Mouse (Mus musculus): ENCODE measurements around the gene 4931406P16Rik. TPM values are rescaled to one million over a fixed set of nuclear protein-coding genes. Genes with fewer than 3 reads are reported as not detected.
A peak's percentile ranks its signal among the peaks of the same experiment; 100 is the strongest.

Gene 4931406P16Rik
- polyA plus RNA-seq, 1 experiment from 2014 or later: 45.7 TPM

DNA sequence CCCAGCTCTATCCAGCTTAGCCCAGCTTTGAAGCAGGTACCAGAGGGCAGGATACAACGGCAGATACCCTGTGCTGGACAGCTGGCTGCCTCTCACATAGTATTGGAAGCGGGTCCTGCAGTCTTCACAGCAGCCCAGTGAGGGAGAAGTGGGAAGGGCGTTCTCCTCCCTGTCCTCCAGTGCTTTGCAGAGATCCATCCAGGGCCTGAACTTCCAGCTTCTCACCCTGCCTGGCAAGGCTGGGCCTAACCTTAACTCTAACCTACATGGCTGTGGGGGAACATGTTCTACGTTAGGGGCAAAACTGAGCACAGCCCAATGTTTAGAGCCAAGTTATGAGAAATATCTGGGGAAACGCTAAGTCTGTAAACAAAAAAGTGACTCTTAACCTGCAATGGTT is 7.8 kb upstream of the 4931406P16Rik start:
- 84% methylated on average over 5 of the region's 5 CpGs for WGBS
- no peak overlapping the region for H3K4me3 ChIP-seq (ENCODE audit: low read length)
- H3K27me3 ChIP-seq (ENCODE audit: control insufficient read depth, insufficient read depth, low read length): no peaks in the 10 kb centered on the region
- H3K9me3 ChIP-seq (ENCODE audit: control insufficient read depth, low read length): no peaks in the 10 kb centered on the region
- H3K9ac ChIP-seq (ENCODE audit: low read depth, low read length): no peak overlapping the region
- H3K36me3 ChIP-seq (ENCODE audit: control insufficient read depth, insufficient read depth, low read length): no peaks in the 10 kb centered on the region
- no peak overlapping the region for H3K27ac ChIP-seq (ENCODE audit: low read depth, low read length)
- no peak for ATAC-seq (ENCODE audit: low FRiP score, low TSS enrichment)
- H3K4me2 ChIP-seq (replicated peaks; ENCODE audit: low read depth, low read length): no peak overlapping the region
- H3K4me1 ChIP-seq (ENCODE audit: control insufficient read depth, insufficient read depth, low read length): no peaks in the 10 kb centered on the region

DNA sequence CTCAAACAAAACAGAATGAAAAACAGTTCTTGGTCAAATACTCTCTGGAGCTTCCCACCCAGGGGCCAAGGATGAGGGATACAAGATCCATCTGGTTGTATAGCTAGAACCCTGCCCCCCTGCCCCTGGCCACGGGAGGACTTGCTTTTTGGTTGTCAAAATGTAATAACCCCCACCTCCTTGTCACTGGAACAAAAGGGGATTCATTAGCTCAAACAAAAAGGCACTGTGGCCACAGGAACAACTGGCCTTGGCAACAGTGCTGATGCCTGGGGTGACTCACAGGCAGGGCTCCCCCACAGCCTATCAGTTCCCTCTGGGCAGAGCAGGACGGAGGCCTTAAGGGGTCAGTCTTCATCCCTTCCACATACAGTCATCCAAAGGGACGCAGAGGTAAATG is 6.6 kb upstream of the 4931406P16Rik start:
- Histone ChIP-seq H3K9ac (ENCODE audit: low read depth, low read length) (no peak overlapping the region), H3K27me3 (ENCODE audit: control insufficient read depth, insufficient read depth, low read length) (no peaks in the 10 kb centered on the region), H3K4me3 (ENCODE audit: low read length) (no peak overlapping the region), H3K27ac (ENCODE audit: low read depth, low read length) (0 out of 2 replicates have a peak overlapping the region, but pooled peaks have one; percentile 51), H3K4me2 (replicated peaks; ENCODE audit: low read depth, low read length) (no peak overlapping the region), H3K9me3 (ENCODE audit: control insufficient read depth, low read length) (no peaks in the 10 kb centered on the region), H3K4me1 (ENCODE audit: control insufficient read depth, insufficient read depth, low read length) (no peaks in the 10 kb centered on the region), H3K36me3 (ENCODE audit: control insufficient read depth, insufficient read depth, low read length) (no peaks in the 10 kb centered on the region)
- 38% methylated on average over 3 of the region's 3 CpGs for WGBS
- no peak; the same call in 1 of the 2 replicates for ATAC-seq (ENCODE audit: low FRiP score, low TSS enrichment)

DNA sequence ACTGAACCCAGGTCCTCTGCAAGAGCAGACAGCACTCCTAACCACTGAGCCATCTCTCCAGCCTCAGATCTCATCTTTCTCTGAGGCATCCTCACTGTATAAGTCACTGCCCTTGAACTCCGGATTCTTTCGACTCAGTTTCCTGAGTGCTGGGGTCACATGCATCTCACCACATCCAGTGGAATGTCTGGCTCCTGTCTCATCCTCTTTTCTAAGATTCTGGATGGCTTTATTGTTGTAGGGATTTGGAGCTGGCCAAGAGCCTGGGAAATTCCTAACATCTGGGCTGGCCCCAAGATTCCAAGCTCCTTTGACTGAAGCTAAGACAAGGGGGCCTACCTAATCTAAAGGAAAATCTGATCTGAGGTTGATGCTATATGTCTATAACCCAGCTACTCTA is 5.8 kb upstream of the 4931406P16Rik start:
- WGBS: 87% methylated on average over 2 of the region's 2 CpGs
- no peaks in the 10 kb centered on the region for H3K4me1 ChIP-seq (ENCODE audit: control insufficient read depth, insufficient read depth, low read length)
- H3K27ac ChIP-seq (ENCODE audit: low read depth, low read length): no peak overlapping the region; the same call in 1 of the 2 replicates
- no peaks in the 10 kb centered on the region for H3K36me3 ChIP-seq (ENCODE audit: control insufficient read depth, insufficient read depth, low read length)
- ATAC-seq (ENCODE audit: low FRiP score, low TSS enrichment): no peak
- no peak overlapping the region for H3K4me3 ChIP-seq (ENCODE audit: low read length)
- H3K27me3 ChIP-seq (ENCODE audit: control insufficient read depth, insufficient read depth, low read length): no peaks in the 10 kb centered on the region
- H3K4me2 ChIP-seq (replicated peaks; ENCODE audit: low read depth, low read length): no peak overlapping the region
- no peak overlapping the region for H3K9ac ChIP-seq (ENCODE audit: low read depth, low read length)
- H3K9me3 ChIP-seq (ENCODE audit: control insufficient read depth, low read length): no peaks in the 10 kb centered on the region

DNA sequence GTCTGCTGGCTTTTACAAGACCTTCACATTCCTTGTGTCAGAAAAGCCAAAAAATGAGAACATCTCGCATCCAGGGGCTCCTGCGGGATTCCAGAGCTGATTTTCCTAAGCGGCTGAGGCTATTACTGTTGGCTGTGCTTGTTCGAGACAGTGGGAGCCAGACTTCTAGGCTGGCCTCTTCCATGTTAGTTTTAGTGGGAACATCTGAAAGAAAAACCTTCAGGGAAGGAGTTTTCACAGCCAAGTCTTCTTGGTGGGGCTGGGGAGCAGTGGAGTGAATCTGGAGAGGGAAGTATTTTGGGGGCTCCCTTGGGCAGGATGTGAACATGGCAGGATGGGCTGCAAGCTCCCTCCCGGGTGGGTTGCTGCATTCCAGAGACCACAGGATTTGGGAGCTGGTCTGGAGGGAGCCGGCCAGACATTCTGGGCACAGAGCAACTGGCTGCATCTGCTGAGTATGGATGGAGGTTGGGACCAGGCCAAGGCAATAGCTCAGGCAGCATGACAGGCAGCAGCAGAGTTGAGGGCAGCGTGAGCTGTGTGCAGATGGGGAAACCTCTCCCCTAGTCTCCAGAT is 4.6 kb upstream of the 4931406P16Rik start:
- no peaks in the 10 kb centered on the region for H3K4me1 ChIP-seq (ENCODE audit: control insufficient read depth, insufficient read depth, low read length)
- no peaks in the 10 kb centered on the region for H3K27me3 ChIP-seq (ENCODE audit: control insufficient read depth, insufficient read depth, low read length)
- H3K9ac ChIP-seq (ENCODE audit: low read depth, low read length): no peak overlapping the region
- H3K9me3 ChIP-seq (ENCODE audit: control insufficient read depth, low read length): no peaks in the 10 kb centered on the region
- no peak for ATAC-seq (ENCODE audit: low FRiP score, low TSS enrichment)
- no peaks in the 10 kb centered on the region for H3K36me3 ChIP-seq (ENCODE audit: control insufficient read depth, insufficient read depth, low read length)
- H3K27ac ChIP-seq (ENCODE audit: low read depth, low read length): peak overlapping the region; percentile 71; the same call in 1 of the 2 replicates
- 64% methylated on average over 7 of the region's 7 CpGs for WGBS
- H3K4me2 ChIP-seq (replicated peaks; ENCODE audit: low read depth, low read length): no peak overlapping the region
- H3K4me3 ChIP-seq (ENCODE audit: low read length): no peak overlapping the region

DNA sequence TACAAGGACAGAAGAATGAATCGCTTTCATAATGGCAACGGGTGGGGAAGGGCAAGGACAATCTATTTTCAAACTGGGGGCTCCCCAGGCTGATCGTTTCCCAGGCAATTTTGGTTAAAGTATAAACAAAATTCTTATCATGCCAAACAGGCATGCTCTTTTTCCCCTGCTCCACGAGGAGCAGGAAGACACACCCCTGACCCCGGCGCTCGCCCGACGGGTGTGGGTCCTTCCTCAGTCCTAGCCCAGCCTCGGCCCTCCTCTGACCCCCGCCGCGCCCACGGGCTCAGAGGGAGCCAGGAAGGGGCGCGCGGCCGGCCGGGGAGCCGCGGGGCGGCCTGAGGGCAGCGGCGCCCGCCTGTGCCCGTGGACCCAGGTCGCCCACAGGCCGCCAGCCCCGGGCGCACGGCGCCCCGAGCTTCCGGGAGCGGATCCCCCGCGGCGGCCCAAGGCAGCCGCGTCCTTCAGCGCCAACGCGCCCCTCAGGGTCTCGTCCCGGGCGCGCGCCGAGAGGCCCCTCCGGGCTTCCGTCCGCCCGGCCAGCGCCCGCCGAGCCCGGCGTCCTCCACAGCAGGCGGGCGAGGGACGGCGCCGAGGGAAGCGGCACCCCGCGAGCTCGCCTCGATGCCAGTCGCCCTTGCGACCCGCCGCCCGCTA is 437 bp downstream of the 4931406P16Rik start:
- Histone ChIP-seq H3K36me3 (ENCODE audit: control insufficient read depth, insufficient read depth, low read length) (no peaks in the 10 kb centered on the region), H3K27ac (ENCODE audit: low read depth, low read length) (peak overlapping the region; percentile 85), H3K4me3 (ENCODE audit: low read length) (peak overlapping the region; percentile 92), H3K9ac (ENCODE audit: low read depth, low read length) (peak overlapping the region; percentile 94), H3K9me3 (ENCODE audit: control insufficient read depth, low read length) (no peaks in the 10 kb centered on the region), H3K4me2 (replicated peaks; ENCODE audit: low read depth, low read length) (peak overlapping the region; percentile 65), H3K4me1 (ENCODE audit: control insufficient read depth, insufficient read depth, low read length) (no peaks in the 10 kb centered on the region), H3K27me3 (ENCODE audit: control insufficient read depth, insufficient read depth, low read length) (no peaks in the 10 kb centered on the region)
- peak; percentile 86 for ATAC-seq (ENCODE audit: low FRiP score, low TSS enrichment)
- 0% methylated on average over 28 of the region's 73 CpGs for WGBS

DNA sequence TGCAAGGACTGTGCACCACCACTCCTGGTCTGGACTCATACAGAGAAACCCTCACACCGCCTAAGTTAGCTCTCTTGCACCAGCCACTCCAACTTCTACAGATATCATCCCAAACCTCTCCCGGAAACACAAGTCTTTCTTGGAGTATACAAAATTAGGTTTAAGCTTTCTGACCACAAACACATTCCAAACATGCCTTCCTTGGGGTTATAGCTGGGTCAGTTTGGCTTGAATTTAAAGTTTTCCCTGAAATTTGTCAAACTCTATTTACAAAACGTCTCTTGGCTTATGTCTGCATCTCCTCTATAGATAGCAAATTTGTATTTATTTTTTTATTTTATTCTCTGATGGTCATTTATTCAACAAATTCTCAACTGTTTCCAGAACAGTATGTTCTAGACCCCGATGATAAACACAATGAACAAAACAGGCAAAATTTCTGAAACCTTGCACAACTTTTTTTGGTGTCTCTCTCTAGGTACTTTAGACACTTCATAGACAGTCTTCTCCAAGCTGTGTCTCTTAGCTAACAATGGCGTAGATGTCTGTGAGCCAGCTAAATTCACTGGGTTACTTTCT is 4.1 kb downstream of the 4931406P16Rik start:
- no peak overlapping the region for H3K4me2 ChIP-seq (replicated peaks; ENCODE audit: low read depth, low read length)

DNA sequence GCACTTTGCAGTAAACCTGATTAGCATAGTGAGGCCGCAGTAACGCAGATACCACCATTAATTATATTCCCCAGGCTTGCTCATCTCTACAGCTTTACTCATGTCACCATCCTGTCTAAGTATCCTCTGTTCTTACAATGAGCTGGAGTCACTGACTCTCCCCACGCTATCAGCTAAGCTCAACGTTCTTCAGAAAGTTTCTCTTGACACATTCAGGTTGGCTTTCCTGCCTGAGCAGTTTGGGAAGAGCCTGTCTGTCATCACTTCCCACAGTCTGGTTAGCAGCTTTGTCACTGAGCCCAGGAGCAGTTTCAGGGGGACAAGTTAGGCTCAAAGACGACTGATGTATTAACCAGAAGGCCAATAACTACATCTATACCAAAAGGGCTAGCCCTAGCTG is 4.8 kb downstream of the 4931406P16Rik start:
- no peaks in the 10 kb centered on the region for H3K36me3 ChIP-seq (ENCODE audit: control insufficient read depth, insufficient read depth, low read length)
- no peak overlapping the region for H3K4me3 ChIP-seq (ENCODE audit: low read length)
- H3K4me1 ChIP-seq (ENCODE audit: control insufficient read depth, insufficient read depth, low read length): no peaks in the 10 kb centered on the region
- H3K9me3 ChIP-seq (ENCODE audit: control insufficient read depth, low read length): no peaks in the 10 kb centered on the region
- no peaks in the 10 kb centered on the region for H3K27me3 ChIP-seq (ENCODE audit: control insufficient read depth, insufficient read depth, low read length)
- no peak overlapping the region for H3K27ac ChIP-seq (ENCODE audit: low read depth, low read length)
- no peak overlapping the region for H3K9ac ChIP-seq (ENCODE audit: low read depth, low read length)
- no peak overlapping the region for H3K4me2 ChIP-seq (replicated peaks; ENCODE audit: low read depth, low read length)
- no peak for ATAC-seq (ENCODE audit: low FRiP score, low TSS enrichment)
- 77% methylated on average over 5 of the region's 5 CpGs for WGBS

More for the DNA sequence above, 4.1 kb downstream of the 4931406P16Rik start:
- 74% methylated on average over 5 of the region's 5 CpGs for WGBS
- H3K4me1 ChIP-seq (ENCODE audit: control insufficient read depth, insufficient read depth, low read length): no peaks in the 10 kb centered on the region
- H3K4me3 ChIP-seq (ENCODE audit: low read length): no peak overlapping the region
- H3K27me3 ChIP-seq (ENCODE audit: control insufficient read depth, insufficient read depth, low read length): no peaks in the 10 kb centered on the region
- no peaks in the 10 kb centered on the region for H3K9me3 ChIP-seq (ENCODE audit: control insufficient read depth, low read length)
- H3K36me3 ChIP-seq (ENCODE audit: control insufficient read depth, insufficient read depth, low read length): no peaks in the 10 kb centered on the region
- H3K27ac ChIP-seq (ENCODE audit: low read depth, low read length): peak overlapping the region; percentile 14; the same call in 1 of the 2 replicates
- H3K9ac ChIP-seq (ENCODE audit: low read depth, low read length): no peak overlapping the region
- ATAC-seq (ENCODE audit: low FRiP score, low TSS enrichment): no peak

DNA sequence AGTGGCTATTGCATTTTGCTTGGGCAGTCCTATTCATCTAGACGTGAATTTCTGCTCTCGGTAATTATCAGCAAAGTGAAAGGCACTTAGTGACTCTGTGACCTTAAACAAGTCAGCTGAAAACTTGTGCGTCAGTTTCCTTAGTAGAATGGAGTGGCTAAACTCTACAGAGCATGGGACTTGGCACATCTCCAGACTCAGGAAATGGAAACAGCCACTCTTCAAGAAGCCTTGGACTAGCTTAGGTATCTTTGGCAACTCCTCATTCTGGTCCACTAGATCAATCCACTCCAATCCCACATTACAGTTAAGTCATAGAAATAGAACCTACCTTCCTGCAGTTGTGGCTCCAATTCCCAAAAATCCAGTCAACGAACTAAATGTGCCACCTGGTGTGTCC is 7.9 kb downstream of the 4931406P16Rik start:
- ATAC-seq (ENCODE audit: low FRiP score, low TSS enrichment): no peak

DNA sequence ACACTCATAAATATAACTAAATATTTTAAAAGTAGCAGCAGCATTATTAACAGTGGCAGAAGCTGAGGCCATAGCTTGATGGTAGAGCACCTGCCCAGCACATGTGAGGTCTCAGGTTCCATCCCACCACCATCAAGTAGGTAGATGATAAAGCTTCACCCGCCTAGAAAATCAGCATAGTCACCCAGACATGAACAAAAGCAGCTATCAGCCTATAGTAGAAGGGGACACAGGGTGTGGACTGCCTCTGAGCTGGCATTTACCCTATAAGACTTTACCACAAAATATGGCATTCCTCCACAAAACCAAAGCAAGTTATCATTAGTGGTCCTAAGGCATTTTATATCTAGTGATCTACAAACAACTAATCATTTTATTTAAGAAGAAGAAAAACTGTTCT is 10.7 kb downstream of the 4931406P16Rik start:
- no peaks in the 10 kb centered on the region for H3K27me3 ChIP-seq (ENCODE audit: control insufficient read depth, insufficient read depth, low read length)
- WGBS: 77% methylated on average over 1 of the region's 1 CpGs

More for the DNA sequence above, 7.9 kb downstream of the 4931406P16Rik start:
- H3K4me1 ChIP-seq (ENCODE audit: control insufficient read depth, insufficient read depth, low read length): 0 out of 2 replicates have a peak, but pooled peaks cover 6% of the 10 kb centered on the region
- no peaks in the 10 kb centered on the region for H3K27me3 ChIP-seq (ENCODE audit: control insufficient read depth, insufficient read depth, low read length)
- H3K36me3 ChIP-seq (ENCODE audit: control insufficient read depth, insufficient read depth, low read length): no peaks in the 10 kb centered on the region
- no peak overlapping the region for H3K9ac ChIP-seq (ENCODE audit: low read depth, low read length)
- no peak overlapping the region for H3K4me2 ChIP-seq (replicated peaks; ENCODE audit: low read depth, low read length)
- no peaks in the 10 kb centered on the region for H3K9me3 ChIP-seq (ENCODE audit: control insufficient read depth, low read length)
- H3K27ac ChIP-seq (ENCODE audit: low read depth, low read length): no peak overlapping the region
- H3K4me3 ChIP-seq (ENCODE audit: low read length): no peak overlapping the region
- WGBS: 53% methylated on average over 4 of the region's 4 CpGs

More for the DNA sequence above, 10.7 kb downstream of the 4931406P16Rik start:
- ATAC-seq (ENCODE audit: low FRiP score, low TSS enrichment): no peak
- Histone ChIP-seq H3K9ac (ENCODE audit: low read depth, low read length) (no peak overlapping the region), H3K4me2 (replicated peaks; ENCODE audit: low read depth, low read length) (no peak overlapping the region), H3K36me3 (ENCODE audit: control insufficient read depth, insufficient read depth, low read length) (no peaks in the 10 kb centered on the region), H3K9me3 (ENCODE audit: control insufficient read depth, low read length) (no peaks in the 10 kb centered on the region), H3K4me3 (ENCODE audit: low read length) (no peak overlapping the region), H3K4me1 (ENCODE audit: control insufficient read depth, insufficient read depth, low read length) (0 out of 2 replicates have a peak, but pooled peaks cover 10% of the 10 kb centered on the region), H3K27ac (ENCODE audit: low read depth, low read length) (peak overlapping the region; percentile 77; the same call in 1 of the 2 replicates)

Data from kidney, embryonic 14.5 days (tissue).